Mouse (Mus musculus) MEL (cell line): ENCODE results near the gene Cdkal1. TPM values are rescaled to one million over a fixed set of nuclear protein-coding genes. Genes with fewer than 3 reads are reported as not detected.

Source experiments
- DNase-seq: peaks from one replicate; pipeline ENCODE4 v3.0.0; 2011; ENCODE audit warnings: low read depth, low spot score
- H3K27ac ChIP-seq: 2 replicates; pipeline ENCODE4 v1.5.1; 2012; ENCODE audit warnings: low read depth, mild to moderate bottlenecking, control low read depth, low read length, moderate library complexity; ENCODE audit not compliant: control insufficient read depth
- H3K27me3 ChIP-seq, 2 experiments: fragments of 150-350 bp in 1 of 2; sonication (generic) in 1 of 2; 2 replicates each; pipeline ENCODE4 v1.6.1; 2012; ENCODE audit warnings: low read length in 2 of 2, mild to moderate bottlenecking in 2 of 2, improper control_type of control experiment in 1 of 2, moderate library complexity in 1 of 2; ENCODE audit not compliant: insufficient read depth in 2 of 2, control insufficient read depth in 1 of 2
- H3K36me3 ChIP-seq, 2 experiments: 2 replicates each; pipeline ENCODE4 v1.6.1; 2012 to 2014; ENCODE audit warnings: low read length in 2 of 2, improper control_type of control experiment in 1 of 2, inconsistent platforms in 1 of 2, mild to moderate bottlenecking in 1 of 2; ENCODE audit not compliant: insufficient read depth in 2 of 2, control insufficient read depth in 1 of 2
- H3K4me1 ChIP-seq, 2 experiments: fragments of 150-350 bp in 1 of 2; sonication (generic) in 1 of 2; 2 replicates each; pipeline ENCODE4 v1.6.1; 2012; ENCODE audit warnings: low read length in 2 of 2, improper control_type of control experiment in 1 of 2, mild to moderate bottlenecking in 1 of 2; ENCODE audit not compliant: insufficient read depth in 2 of 2, control insufficient read depth in 1 of 2
- H3K4me3 ChIP-seq, 2 experiments: fragments of 150-350 bp in 1 of 2; sonication (generic) in 1 of 2; 2 replicates each; pipeline ENCODE4 v1.5.1; 2012; ENCODE audit warnings: low read depth in 2 of 2, low read length in 2 of 2, mild to moderate bottlenecking in 2 of 2, moderate library complexity in 2 of 2, control low read depth in 1 of 2, improper control_type of control experiment in 1 of 2; ENCODE audit not compliant: control insufficient read depth in 1 of 2, insufficient read depth in 1 of 2
- H3K79me2 ChIP-seq: 2 replicates; pipeline ENCODE4 v1.6.1; 2012; ENCODE audit warnings: mild to moderate bottlenecking, low read length, moderate library complexity; ENCODE audit not compliant: control insufficient read depth, poor library complexity, insufficient read depth
- H3K9ac ChIP-seq: 2 replicates; pipeline ENCODE4 v1.6.1; 2012; ENCODE audit warnings: low read depth, mild to moderate bottlenecking, control low read depth, low read length, moderate library complexity; ENCODE audit not compliant: control insufficient read depth, poor library complexity, severe bottlenecking
- H3K9me3 ChIP-seq: fragments of 150-350 bp; sonication (generic); replicated peaks from 2 replicates; pipeline ENCODE4 v1.6.1; 2012; ENCODE audit warnings: mild to moderate bottlenecking, low read length, improper control_type of control experiment, moderate library complexity; ENCODE audit not compliant: insufficient read depth
- CHD1 ChIP-seq: IDR thresholded peaks from 2 replicates; pipeline ENCODE4 v1.6.1; 2012; ENCODE audit warnings: low read depth, mild to moderate bottlenecking, inconsistent platforms, low read length, improper control_type of control experiment
- CHD2 ChIP-seq: IDR thresholded peaks from 2 replicates; pipeline ENCODE4 v1.6.1; 2011; ENCODE audit warnings: low read length, improper control_type of control experiment
- ELF1 ChIP-seq: IDR thresholded peaks from 2 replicates; pipeline ENCODE4 v1.6.1; 2014; ENCODE audit warnings: low read depth, mild to moderate bottlenecking, inconsistent platforms, low read length, improper control_type of control experiment, moderate library complexity
- EP300 ChIP-seq, 2 experiments: IDR thresholded peaks; 2 replicates each; pipeline ENCODE4 v1.6.1; 2011; ENCODE audit warnings: improper control_type of control experiment in 2 of 2, low read length in 2 of 2, low read depth in 1 of 2, mild to moderate bottlenecking in 1 of 2
- JUND ChIP-seq: IDR thresholded peaks from 2 replicates; pipeline ENCODE4 v1.6.1; 2011; ENCODE audit warnings: low read depth, mild to moderate bottlenecking, improper control_type of control experiment, low read length
- KAT2A ChIP-seq: conservative IDR thresholded peaks from 2 replicates; pipeline ENCODE4 v1.6.1; 2012; ENCODE audit warnings: low read depth, low read length, improper control_type of control experiment, inconsistent platforms
- MAX ChIP-seq: IDR thresholded peaks from 2 replicates; pipeline ENCODE4 v1.6.1; 2011; ENCODE audit warnings: low read length, improper control_type of control experiment
- MAZ ChIP-seq: IDR thresholded peaks from 2 replicates; pipeline ENCODE4 v1.6.1; 2012; ENCODE audit warnings: low read depth, mild to moderate bottlenecking, inconsistent platforms, low read length, improper control_type of control experiment
- MEF2A ChIP-seq: IDR thresholded peaks from 2 replicates; pipeline ENCODE4 v1.6.1; 2014; ENCODE audit warnings: low read depth, mild to moderate bottlenecking, inconsistent platforms, low read length, improper control_type of control experiment; ENCODE audit not compliant: poor library complexity, insufficient replicate concordance, severe bottlenecking; ENCODE audit errors: extremely low read depth
- NELFE ChIP-seq: IDR thresholded peaks from 2 replicates; pipeline ENCODE4 v1.6.1; 2011; ENCODE audit warnings: low read depth, low read length, improper control_type of control experiment
- NRF1 ChIP-seq: IDR thresholded peaks from 2 replicates; pipeline ENCODE4 v1.6.1; 2014; ENCODE audit warnings: low read depth, mild to moderate bottlenecking, inconsistent platforms, low read length, improper control_type of control experiment, moderate library complexity; ENCODE audit not compliant: poor library complexity, insufficient read depth, severe bottlenecking
- POLR2AphosphoS2 ChIP-seq: IDR thresholded peaks from 2 replicates; pipeline ENCODE4 v1.6.1; 2011; ENCODE audit warnings: low read length, improper control_type of control experiment
- SMC3 ChIP-seq: IDR thresholded peaks from 2 replicates; pipeline ENCODE4 v1.6.1; 2011; ENCODE audit warnings: low read depth, low read length, improper control_type of control experiment
- TAL1 ChIP-seq: IDR thresholded peaks from 2 replicates; pipeline ENCODE4 v1.6.1; 2012; ENCODE audit warnings: mild to moderate bottlenecking, inconsistent platforms, low read length, moderate library complexity, mixed read lengths
- TBP ChIP-seq: IDR thresholded peaks from 2 replicates; pipeline ENCODE4 v1.8.0; 2011; ENCODE audit warnings: low read depth, low read length, improper control_type of control experiment
- TCF12 ChIP-seq: IDR thresholded peaks from 2 replicates; pipeline ENCODE4 v1.6.1; 2014; ENCODE audit warnings: low read depth, mild to moderate bottlenecking, inconsistent platforms, low read length, improper control_type of control experiment, moderate library complexity
- UBTF ChIP-seq: IDR thresholded peaks from 2 replicates; pipeline ENCODE4 v1.6.1; 2012; ENCODE audit warnings: low read depth, mild to moderate bottlenecking, inconsistent platforms, low read length, improper control_type of control experiment, moderate library complexity, borderline replicate concordance; ENCODE audit not compliant: insufficient read depth
- USF1 ChIP-seq: IDR thresholded peaks from 2 replicates; pipeline ENCODE4 v1.6.1; 2014; ENCODE audit warnings: low read depth, mild to moderate bottlenecking, inconsistent platforms, low read length, improper control_type of control experiment, moderate library complexity
- ZMIZ1 ChIP-seq: IDR thresholded peaks from 2 replicates; pipeline ENCODE4 v1.6.1; 2012; ENCODE audit warnings: low read depth, mild to moderate bottlenecking, inconsistent platforms, low read length, improper control_type of control experiment, moderate library complexity
- polyA plus RNA-seq, 2 experiments: library from polyadenylated mRNA; stranded (reverse) in 1 of 2; unstranded in 1 of 2; fragments of >175 nt in 1 of 2; fragments of >200 nt in 1 of 2; gene quantifications; 2 replicates each; pipeline versions ENCODE4 v1.2.1 to v1.2.4; 2012; ENCODE audit warnings: low replicate concordance in 2 of 2, low read depth in 1 of 2; ENCODE audit not compliant: insufficient read length in 2 of 2, insufficient read depth in 1 of 2, missing spikeins in 1 of 2
- total RNA-seq: library from RNA; depleted of rRNA; stranded (reverse); fragments of 300-350 nt; gene quantifications from 2 replicates; pipeline ENCODE4 v1.2.3, GENCODE M21; 2012

The Cdkal1 gene
- total and polyA plus RNA-seq, 3 experiments, result 10.6 to 11.0 TPM; not detected in 1

DNA sequence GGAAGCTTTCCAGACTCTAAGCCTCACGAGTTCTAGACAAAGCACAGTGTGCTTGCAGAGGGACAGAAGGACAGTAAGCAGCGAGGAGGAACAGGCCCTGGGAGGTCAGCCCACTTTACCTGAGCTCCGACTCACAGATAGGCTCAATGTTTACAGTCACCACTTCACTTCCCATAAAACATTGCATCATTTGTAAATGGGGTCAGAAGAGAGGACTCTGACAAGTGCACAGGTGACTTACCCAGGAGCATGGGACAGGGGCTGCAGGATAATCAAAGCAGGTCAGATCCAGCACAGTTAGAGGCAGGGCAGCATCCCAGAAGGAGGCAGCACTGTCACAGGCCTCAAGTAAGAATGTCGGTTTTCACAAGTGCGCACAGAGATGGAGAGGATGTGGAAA is 214.3 kb downstream of the Cdkal1 start:
- TF ChIP-seq KAT2A (no peak), MEF2A (no peak), POLR2AphosphoS2 (no peak), TBP (no peak), ZMIZ1 (no peak), USF1 (no peak), TAL1 (no peak), SMC3 (no peak), EP300 (IDR thresholded peaks at IDR 0.05; ENCODE audit: low read depth in 1 of 2, low read length in 2 of 2) (no peak), JUND (no peak), NELFE (no peak), MAX (no peak)
- Histone ChIP-seq H3K36me3 (peaks cover 0 to 12% of the 10 kb centered on the region in 2 experiments; a peak in 2 of 4 replicates), H3K27me3 (no peaks in the 10 kb centered on the region), H3K27ac (no peak overlapping the region), H3K4me1 (peaks cover 10 to 14% of the 10 kb centered on the region in 2 experiments), H3K9me3 (no peaks in the 10 kb centered on the region), H3K4me3 (no peak overlapping the region), H3K9ac (no peak overlapping the region), H3K79me2 (no peaks in the 10 kb centered on the region)
- no peak for DNase-seq

DNA sequence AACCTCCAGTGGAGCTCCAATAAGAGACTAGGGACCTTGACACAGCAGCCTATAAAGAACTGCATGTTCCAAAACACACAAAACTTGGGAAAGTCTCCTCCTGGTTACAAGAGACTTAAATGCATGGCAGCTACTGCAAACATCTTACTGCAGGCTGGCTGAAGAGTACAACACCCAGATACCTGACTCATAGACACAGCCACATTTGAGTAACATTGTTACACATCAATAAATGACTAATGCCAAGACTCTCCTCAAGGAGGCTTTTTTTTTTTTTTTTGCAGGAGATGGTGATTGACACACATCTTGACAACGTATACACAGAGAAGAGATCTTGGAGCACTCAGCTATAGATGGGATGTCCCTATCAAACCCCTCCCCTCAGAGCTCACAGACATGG is 215.3 kb downstream of the Cdkal1 start:
- no peak overlapping the region for H3K4me3 ChIP-seq
- H3K9me3 ChIP-seq, result no peaks in the 10 kb centered on the region
- no peaks in the 10 kb centered on the region for H3K79me2 ChIP-seq
- no peak overlapping the region for H3K27ac ChIP-seq
- no peaks in the 10 kb centered on the region for H3K27me3 ChIP-seq
- no peak for TF ChIP-seq CHD2
- TF ChIP-seq UBTF, result no peak
- H3K9ac ChIP-seq, result no peak overlapping the region
- H3K36me3 ChIP-seq, result peaks cover 0 to 12% of the 10 kb centered on the region in 2 experiments; a peak in 2 of 4 replicates
- H3K4me1 ChIP-seq, result peaks cover 10 to 14% of the 10 kb centered on the region in 2 experiments
- DNase-seq, result no peak

DNA sequence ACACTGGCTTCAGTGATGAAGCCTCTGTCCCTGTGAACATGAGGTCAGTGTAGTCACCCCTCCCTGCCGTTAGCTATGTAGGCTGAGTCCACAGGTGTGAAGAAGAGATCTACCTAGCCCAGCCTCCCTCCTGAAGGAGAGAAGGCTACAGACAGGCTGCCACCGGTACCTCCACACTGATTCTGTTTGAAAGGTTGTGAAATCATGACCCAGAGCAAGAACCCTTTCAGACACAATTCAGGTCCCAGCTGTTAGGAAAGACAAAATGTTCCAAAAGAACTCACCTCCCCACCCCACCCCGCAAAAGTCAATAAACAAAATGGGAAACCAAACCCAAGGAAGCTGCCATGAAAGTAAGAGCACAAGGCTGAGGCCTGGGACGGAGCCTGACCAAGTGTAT is 217.2 kb downstream of the Cdkal1 start:
- TF ChIP-seq TBP, result no peak
- TF ChIP-seq ELF1, result no peak
- no peak for TF ChIP-seq MAZ
- TF ChIP-seq NRF1, result no peak
- TF ChIP-seq CHD1, result no peak
- TF ChIP-seq TCF12, result no peak
- no peak for TF ChIP-seq POLR2AphosphoS2
- H3K79me2 ChIP-seq, result no peaks in the 10 kb centered on the region
- H3K4me3 ChIP-seq, result no peak overlapping the region
- H3K27me3 ChIP-seq, result no peaks in the 10 kb centered on the region
- peak overlapping the region; percentile 5; the same call in 1 of the 2 replicates for H3K9ac ChIP-seq
- H3K27ac ChIP-seq, result peak overlapping the region; percentile 63
- no peak for DNase-seq
- H3K36me3 ChIP-seq, result peaks cover 0 to 12% of the 10 kb centered on the region in 2 experiments; a peak in 2 of 4 replicates
- H3K4me1 ChIP-seq, result peaks cover 10 to 14% of the 10 kb centered on the region in 2 experiments
- H3K9me3 ChIP-seq, result no peaks in the 10 kb centered on the region
